Mouse (Mus musculus) thymus, postnatal 36 days (tissue): ENCODE results near the gene Sf3b1.

Experiments
- DNase-seq, 2 experiments: peaks; one replicate each; pipeline ENCODE4 v3.0.0; 2022; ENCODE audit warnings: mixed read lengths in 2 of 2

The Sf3b1 gene

GRCm38 (mm10) chr1:54944648-54945047 lies 82.6 kb downstream of the Sf3b1 start:
- no peak for DNase-seq

GRCm38 (mm10) chr1:54935466-54935865 lies 91.8 kb downstream of the Sf3b1 start:
- no peak for DNase-seq
